15 mouse cellular contexts compared by ENCODE assay signal in genomic region chr11:93852546-93852945, GRCm38 (mm10).
"Had no signal": no experiment of that assay in that cellular context is flagged by ENCODE, and none has a peak within 500 bp of the region (broad histone marks: within the 10 kb centered on the region; RNA-seq: fewer than 3 reads in every experiment).

No protein-coding gene starts in this region.

- H3K27ac ChIP-seq: lung, embryonic 15.5 days; macrophage; midbrain, embryonic 13.5 days; midbrain, embryonic 15.5 days; neural tube, embryonic 12.5 days; stomach, embryonic 15.5 days; stomach, postnatal 0 days had no signal

- DNase-seq: lung, adult 2 months; lung, postnatal 14 days; lung, postnatal 36 days; right cerebral cortex, postnatal 14 days; thymus, adult 2 months; thymus, postnatal 25 days; thymus, postnatal 4 days had no signal

- H3K4me1 ChIP-seq: lung, embryonic 15.5 days; neural tube, embryonic 12.5 days; stomach, embryonic 15.5 days had no signal

- H3K4me3 ChIP-seq: lung, embryonic 15.5 days; megakaryocyte, embryonic 14.5 days; midbrain, embryonic 13.5 days; midbrain, embryonic 15.5 days; neural tube, embryonic 12.5 days; stomach, embryonic 15.5 days had no signal
